Mouse (Mus musculus) layer of hippocampus, adult 8-10 months (tissue): ENCODE measurements at regions not wholly inside any gene's neighbourhood (a gene's known extent, or its start where the extent isn't known, plus 50 kb on each side); places are given as distances from the start of the nearest gene placed in this dataset.

Experiments used
- DNase-seq, 2 experiments: peaks; one replicate each; pipeline ENCODE4 v3.0.0; 2022; ENCODE audit warnings: low spot score in 2 of 2

DNA sequence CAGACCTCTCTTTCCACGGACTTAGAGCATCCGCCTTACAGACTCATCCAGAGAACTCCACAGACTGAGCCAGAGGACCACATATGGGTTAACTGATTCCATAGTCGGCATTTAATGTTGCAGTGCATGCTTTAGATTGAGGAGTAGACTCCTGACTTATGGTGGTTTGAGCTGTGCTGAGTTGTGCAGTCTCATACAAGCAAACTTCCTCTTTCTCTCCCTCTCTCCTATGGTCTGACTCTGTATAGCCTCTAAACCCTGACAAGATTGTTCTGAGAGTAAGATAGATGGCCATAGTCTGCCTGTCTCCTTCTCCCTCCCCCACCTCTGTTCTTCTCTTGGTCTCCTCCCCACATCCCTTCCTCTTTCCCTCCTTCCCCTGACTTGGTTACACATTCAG is 616.0 kb downstream of the Ryr2 start:
- no peak for DNase-seq

GRCm38 (mm10) chr13:11483142-11483541 is 623.6 kb downstream of the Ryr2 start:
- DNase-seq, result no peak

GRCm38 (mm10) chr13:11482701-11483100 is 624.0 kb downstream of the Ryr2 start:
- no peak for DNase-seq

- DNase-seq, result no peak
Measured at GRCm38 (mm10) chr13:11460251-11460650, 646.5 kb downstream of the Ryr2 start.

- no peak for DNase-seq
Measured at GRCm38 (mm10) chr13:11455113-11455512, 651.6 kb downstream of the Ryr2 start.

DNA sequence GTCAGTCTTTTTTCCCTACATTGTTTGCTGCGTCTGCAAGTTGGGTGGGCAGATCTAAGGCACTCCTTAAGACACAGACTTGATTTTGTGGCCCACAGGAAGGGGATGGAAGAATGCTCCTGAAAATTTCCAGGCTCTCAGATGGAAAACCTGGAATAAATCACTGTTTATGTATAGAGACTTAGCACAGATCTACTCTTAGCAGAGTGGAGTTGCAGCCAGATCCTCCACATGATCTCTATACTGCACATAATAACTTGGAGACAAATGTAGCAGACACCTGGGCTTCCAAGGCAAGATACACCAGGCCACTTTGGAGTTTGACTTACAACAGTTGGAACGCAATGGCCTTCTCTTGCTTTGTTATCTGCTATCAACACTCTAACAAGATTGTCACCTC is 654.3 kb downstream of the Ryr2 start:
- no peak for DNase-seq

DNA sequence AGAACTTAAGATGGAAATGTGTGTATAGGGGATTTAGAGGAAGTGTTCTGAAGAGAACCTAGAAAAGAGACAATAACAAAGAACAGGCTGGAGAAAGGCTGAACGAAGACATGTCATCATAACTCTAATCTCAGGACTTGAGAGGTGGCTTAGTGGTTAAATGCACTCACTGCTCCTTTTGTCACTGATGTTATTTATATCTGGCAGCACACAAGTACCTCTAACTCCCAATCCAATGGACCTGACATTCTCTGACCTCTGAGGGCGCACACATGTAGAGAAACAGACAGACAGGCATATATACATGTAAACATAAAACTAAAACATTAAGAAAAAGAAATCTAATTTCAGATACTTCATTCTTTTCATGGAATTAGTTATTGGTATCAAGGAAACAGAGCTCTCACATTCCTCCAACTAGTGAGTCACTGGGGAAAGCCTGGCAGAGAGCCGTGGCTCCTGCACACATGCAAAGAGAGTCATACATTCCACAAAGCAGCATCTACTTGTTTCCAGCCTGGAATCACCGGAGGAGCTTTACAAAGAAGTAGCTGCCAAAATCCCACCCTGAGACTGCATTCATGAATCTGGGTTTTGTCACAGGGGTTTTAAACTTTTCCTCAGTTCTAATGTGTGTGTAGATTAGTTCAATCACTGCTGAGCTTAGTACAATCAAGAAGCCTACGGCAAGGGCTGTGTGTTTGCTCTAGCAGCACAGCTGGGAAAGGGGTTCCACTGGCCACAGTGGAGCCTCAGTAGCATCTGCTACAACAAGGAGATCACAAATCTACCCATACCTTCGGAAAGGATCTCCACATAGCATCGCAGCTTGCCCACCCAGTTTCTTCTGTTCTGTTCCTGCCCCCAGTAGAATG is 674.0 kb downstream of the Ryr2 start:
- DNase-seq, result peak; percentile 14 to 50

DNA sequence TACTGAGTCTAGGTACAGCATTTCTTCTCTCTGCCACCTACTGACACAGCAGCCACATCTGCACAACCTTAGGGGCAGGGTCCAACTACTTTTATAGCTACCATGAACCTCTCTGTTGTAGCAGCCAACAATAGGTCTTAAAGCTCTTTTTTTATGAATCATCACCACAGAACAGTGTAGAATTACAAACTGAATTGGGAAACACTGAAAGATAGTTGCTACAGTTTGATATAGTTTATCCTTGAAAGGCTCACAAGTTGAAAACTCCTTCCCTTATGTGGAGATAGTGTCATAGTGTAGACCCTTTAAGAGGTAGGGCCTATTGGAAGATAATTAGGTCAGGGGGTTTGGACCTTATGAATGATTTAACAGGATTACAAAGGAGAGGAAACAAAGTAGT is 679.9 kb downstream of the Ryr2 start:
- no peak for DNase-seq

GRCm38 (mm10) chr13:11392027-11392426 is 714.7 kb downstream of the Ryr2 start:
- no peak for DNase-seq

DNA sequence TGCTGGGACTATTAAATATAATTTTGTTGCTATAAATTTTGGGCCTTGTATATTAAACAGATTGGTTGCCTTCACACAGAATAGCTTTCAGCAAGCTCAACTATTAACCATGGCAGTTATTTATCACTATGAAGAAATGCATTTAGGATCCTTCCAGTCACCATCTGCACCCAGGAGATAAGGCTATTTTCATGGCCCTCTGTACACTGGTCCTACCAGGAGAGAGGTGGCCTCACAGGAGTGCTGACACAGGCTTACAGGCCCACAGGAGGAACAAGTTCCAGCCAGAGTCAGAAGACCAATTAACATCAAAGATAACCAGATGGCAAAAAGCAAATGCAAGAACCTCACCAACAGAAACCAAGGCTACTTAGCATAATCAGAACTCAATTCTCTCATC is 731.3 kb downstream of the Ryr2 start:
- no peak for DNase-seq

GRCm38 (mm10) chr13:11369456-11369855 is 737.3 kb downstream of the Ryr2 start:
- no peak for DNase-seq

- DNase-seq, result no peak
Measured at GRCm38 (mm10) chr13:11362872-11363271, 743.9 kb downstream of the Ryr2 start.

DNA sequence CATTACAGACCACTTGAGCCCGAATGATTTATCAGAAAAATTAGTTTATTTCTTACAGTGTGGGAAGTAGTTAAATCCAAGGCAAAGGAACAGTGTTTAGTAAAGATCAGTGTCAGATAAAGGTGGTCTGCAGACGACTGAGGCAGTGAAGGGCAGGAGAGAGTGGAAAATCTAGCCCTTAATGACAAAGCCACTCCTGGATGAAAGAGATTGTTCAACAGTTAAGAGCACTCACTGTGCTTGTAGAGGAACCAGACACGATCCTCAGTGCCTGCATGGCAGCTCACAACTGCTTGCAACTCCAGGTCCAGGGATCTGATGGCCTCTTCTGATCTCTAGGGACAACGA is 758.3 kb downstream of the Ryr2 start:
- no peak for DNase-seq

DNA sequence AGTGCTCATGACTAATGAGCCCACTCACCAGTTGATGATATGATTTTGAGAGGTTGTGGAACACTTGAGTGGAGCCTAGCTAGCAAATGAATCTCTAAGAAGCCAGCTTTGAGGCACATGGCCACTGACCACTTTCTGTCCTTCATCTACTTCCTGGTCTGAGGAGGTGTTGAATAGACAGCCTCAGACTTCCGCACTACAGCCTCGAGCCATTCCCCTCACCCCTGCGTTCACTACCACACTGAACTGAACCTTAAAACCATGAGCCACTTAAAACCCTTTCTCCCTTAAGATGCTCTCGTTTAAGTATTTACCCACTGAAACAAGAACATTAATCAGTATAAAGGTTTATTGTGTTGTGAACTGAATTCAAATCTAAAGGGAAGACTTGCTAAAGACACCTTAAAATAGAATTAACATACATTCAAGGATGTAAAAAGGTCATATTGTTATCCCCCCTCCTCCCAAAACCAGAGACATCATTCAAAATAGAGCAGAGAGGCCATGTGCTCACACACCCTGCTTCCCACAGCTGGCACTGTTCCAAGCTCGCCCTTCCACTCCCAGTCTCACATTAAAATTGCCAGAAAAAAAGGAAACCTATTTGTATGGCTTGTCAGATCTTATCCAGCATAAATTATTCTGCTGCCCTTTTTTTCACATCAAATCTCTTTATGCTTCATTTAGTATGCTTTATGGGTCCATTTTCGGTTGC is 758.8 kb downstream of the Ryr2 start:
- DNase-seq, result no peak

GRCm38 (mm10) chr13:11344500-11344899 is 762.2 kb downstream of the Ryr2 start:
- DNase-seq, result no peak

GRCm38 (mm10) chr13:11338297-11338616 is 768.5 kb downstream of the Ryr2 start:
- peak; percentile 41 to 56 for DNase-seq

DNA sequence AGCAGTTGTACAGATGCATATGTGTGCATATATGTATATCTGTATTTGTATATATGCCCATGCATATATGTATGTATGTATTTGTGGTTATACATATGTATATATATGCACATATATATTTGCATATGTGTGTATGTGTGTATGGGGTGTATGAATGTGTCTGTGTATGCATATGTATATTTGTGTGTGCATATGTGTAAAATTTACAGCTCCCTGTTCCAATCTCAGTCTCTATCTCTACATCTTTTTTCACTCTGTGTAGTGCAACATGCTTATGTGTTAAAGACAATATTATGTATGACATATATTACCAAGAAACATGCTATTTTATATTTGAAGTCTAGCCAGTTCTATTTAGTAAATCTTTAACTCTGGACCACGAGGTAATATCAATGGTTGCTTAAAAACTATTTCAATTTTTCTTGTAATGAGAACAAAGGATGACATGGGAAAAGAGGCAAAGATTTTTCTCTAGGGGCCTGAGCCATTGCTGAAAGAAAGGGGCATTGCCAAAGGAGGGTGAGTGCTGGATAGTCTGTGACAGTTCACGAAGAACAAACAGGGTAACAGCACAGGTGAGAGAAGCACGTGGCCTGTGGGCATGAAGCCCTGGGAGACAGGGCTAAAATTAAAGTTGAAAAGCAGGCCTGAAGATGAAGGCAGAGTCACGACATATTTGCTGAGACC is 769.0 kb downstream of the Ryr2 start:
- DNase-seq, result no peak

GRCm38 (mm10) chr13:11336958-11337357 is 769.8 kb downstream of the Ryr2 start:
- no peak for DNase-seq

DNA sequence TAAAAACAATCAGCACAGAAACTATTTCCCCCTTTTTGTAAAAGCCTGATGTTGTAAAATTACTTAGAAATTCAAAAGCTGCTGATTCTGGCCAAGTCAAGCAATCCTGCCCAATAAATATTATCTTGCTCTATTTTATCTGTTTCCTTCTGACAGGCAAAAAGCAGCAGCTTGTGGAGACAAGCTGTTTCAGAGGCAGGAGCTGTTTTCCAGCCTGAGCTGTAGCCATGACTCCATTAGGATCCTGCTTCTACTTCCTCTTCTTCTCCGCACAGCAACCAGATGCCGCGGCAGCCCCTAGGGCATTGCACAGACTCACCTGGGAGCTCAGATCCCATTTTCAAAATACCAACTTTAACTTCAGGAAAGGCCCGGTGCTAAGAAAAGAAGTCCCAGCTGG is 774.8 kb downstream of the Ryr2 start:
- peak; percentile 20 to 26 for DNase-seq

DNA sequence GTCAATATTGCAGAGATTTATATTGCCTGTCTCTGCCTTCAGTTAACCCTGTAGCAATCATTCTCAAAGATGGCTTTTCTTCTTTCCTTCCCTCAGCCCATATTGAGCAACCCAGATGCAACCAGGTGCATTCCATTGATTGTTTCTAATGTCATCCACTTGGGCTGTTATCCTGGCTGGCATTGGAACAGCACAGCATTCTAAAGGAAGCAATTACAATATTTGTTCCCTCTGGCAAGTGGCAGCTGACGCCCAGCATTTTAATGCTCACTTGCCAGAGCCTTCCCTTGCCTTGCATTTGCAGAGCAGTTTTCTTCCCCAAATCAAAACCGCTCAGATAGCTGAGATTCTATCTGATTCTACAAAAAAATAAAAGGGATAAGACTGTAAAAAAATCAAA is 798.0 kb downstream of the Ryr2 start:
- DNase-seq, result peak in 1 of 2 experiments; percentile 25

GRCm38 (mm10) chr13:11295493-11295892 is 811.3 kb downstream of the Ryr2 start:
- DNase-seq, result no peak

- peak; percentile 38 to 70 for DNase-seq
Measured at GRCm38 (mm10) chr13:11294689-11295088, 812.1 kb downstream of the Ryr2 start.
